Mouse (Mus musculus) neural tube, embryonic 13.5 days (tissue): ENCODE results near the gene Nfatc2. TPM values are rescaled to one million over a fixed set of nuclear protein-coding genes. Genes with fewer than 3 reads are reported as not detected.

Experiments
- ATAC-seq: fragments of 200-750 bp; cut with Nextera tagmentation; 2 replicates; pipeline ENCODE4 v1.8.0; 2017; ENCODE audit warnings: low read depth, mild to moderate bottlenecking, moderate TSS enrichment, moderate library complexity
- H3K27ac ChIP-seq: fragments of 300-500 bp; sonication (generic); replicated peaks from 2 replicates; pipeline ENCODE4 v1.5.1; 2015; ENCODE audit warnings: moderate library complexity, mild to moderate bottlenecking, inconsistent platforms
- H3K27me3 ChIP-seq: fragments of 300-500 bp; sonication (generic); 2 replicates; pipeline ENCODE4 v1.6.1; 2015; ENCODE audit warnings: mild to moderate bottlenecking, inconsistent platforms
- H3K36me3 ChIP-seq: fragments of 300-500 bp; sonication (generic); 2 replicates; pipeline ENCODE4 v1.6.1; 2015; ENCODE audit warnings: mild to moderate bottlenecking, inconsistent platforms
- H3K4me1 ChIP-seq: fragments of 300-500 bp; sonication (generic); replicated peaks from 2 replicates; pipeline ENCODE4 v1.6.1; 2015; ENCODE audit warnings: inconsistent platforms
- H3K4me2 ChIP-seq: fragments of 300-500 bp; sonication (generic); 2 replicates; pipeline ENCODE4 v1.6.1; 2015; ENCODE audit warnings: inconsistent platforms, mild to moderate bottlenecking, moderate library complexity
- H3K4me3 ChIP-seq: fragments of 300-500 bp; sonication (generic); 2 replicates; pipeline ENCODE4 v1.5.1; 2015; ENCODE audit warnings: mild to moderate bottlenecking, inconsistent platforms
- H3K9ac ChIP-seq: fragments of 300-500 bp; sonication (generic); 2 replicates; pipeline ENCODE4 v1.6.1; 2015; ENCODE audit warnings: moderate library complexity, mild to moderate bottlenecking, inconsistent platforms
- H3K9me3 ChIP-seq: fragments of 300-500 bp; sonication (generic); 2 replicates; pipeline ENCODE4 v1.6.1; 2016; ENCODE audit warnings: inconsistent platforms
- WGBS: fragments of 180-500 bp; shearing (Covaris S2); methylation state at CpG from one replicate; pipeline ENCODE4 v1.1.7; 2015; 5-methylcytosine and 5-hydroxymethylcytosine counted together
- polyA plus RNA-seq: library from polyadenylated mRNA; unstranded; fragments of >200 nt; fragmentation: Nextera tagmentation; extraction: Ambion mirVana; gene quantifications from 2 replicates; pipeline ENCODE4 v1.2.1, GENCODE M21; 2015

The Nfatc2 gene
- polyA plus RNA-seq, 1 experiment from 2014 or later, result 1.7 TPM

- Histone ChIP-seq H3K4me1 (peaks cover 48% of the 10 kb centered on the region), H3K4me2 (no peak overlapping the region), H3K4me3 (no peak overlapping the region), H3K36me3 (no peaks in the 10 kb centered on the region), H3K9me3 (no peaks in the 10 kb centered on the region), H3K9ac (0 out of 2 replicates have a peak overlapping the region, but pooled peaks have one; percentile 17), H3K27me3 (peaks cover 24% of the 10 kb centered on the region), H3K27ac (no peak overlapping the region)
- no peak; the same call in 1 of the 2 replicates for ATAC-seq
- WGBS, result 68% methylated on average over 6 of the region's 6 CpGs
Measured at GRCm38 (mm10) chr2:168584857-168585256, 16.6 kb downstream of the Nfatc2 start.

- 0 out of 2 replicates have a peak overlapping the region, but pooled peaks have one; percentile 17 for H3K9ac ChIP-seq
- H3K4me2 ChIP-seq, result no peak overlapping the region
- peaks cover 19% of the 10 kb centered on the region for H3K27me3 ChIP-seq
- 64% methylated on average over 8 of the region's 8 CpGs for WGBS
- no peak for ATAC-seq
- no peak overlapping the region for H3K4me3 ChIP-seq
- no peaks in the 10 kb centered on the region for H3K9me3 ChIP-seq
- H3K4me1 ChIP-seq, result peaks cover 44% of the 10 kb centered on the region
- no peak overlapping the region for H3K27ac ChIP-seq
- H3K36me3 ChIP-seq, result no peaks in the 10 kb centered on the region
Measured at GRCm38 (mm10) chr2:168584408-168584807, 17.0 kb downstream of the Nfatc2 start.

DNA sequence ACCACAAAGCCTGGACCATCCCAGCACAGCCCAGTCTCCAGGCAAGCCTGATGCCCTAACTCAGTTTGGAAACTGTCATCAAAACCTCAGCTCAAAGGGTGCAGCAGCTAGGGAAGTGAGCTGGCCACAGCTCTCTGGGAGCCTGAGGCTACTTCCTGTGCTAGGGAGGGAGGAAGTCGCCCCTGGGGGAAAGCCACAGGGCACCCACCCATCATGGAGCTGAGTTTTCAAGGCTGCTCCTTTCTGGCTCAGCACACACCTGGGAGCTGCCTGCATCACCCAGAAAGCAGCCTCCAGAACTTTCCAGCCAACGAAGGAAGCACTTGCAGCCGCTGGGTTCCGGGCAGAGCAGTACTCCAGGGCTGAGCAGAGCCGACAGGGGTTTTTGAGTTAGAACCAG is 18.4 kb downstream of the Nfatc2 start:
- Histone ChIP-seq H3K9me3 (no peaks in the 10 kb centered on the region), H3K27me3 (peaks cover 10% of the 10 kb centered on the region), H3K4me2 (no peak overlapping the region), H3K27ac (no peak overlapping the region), H3K4me1 (peaks cover 30% of the 10 kb centered on the region), H3K36me3 (no peaks in the 10 kb centered on the region), H3K4me3 (no peak overlapping the region), H3K9ac (no peak overlapping the region)
- ATAC-seq, result no peak
- WGBS, result 87% methylated on average over 5 of the region's 5 CpGs

DNA sequence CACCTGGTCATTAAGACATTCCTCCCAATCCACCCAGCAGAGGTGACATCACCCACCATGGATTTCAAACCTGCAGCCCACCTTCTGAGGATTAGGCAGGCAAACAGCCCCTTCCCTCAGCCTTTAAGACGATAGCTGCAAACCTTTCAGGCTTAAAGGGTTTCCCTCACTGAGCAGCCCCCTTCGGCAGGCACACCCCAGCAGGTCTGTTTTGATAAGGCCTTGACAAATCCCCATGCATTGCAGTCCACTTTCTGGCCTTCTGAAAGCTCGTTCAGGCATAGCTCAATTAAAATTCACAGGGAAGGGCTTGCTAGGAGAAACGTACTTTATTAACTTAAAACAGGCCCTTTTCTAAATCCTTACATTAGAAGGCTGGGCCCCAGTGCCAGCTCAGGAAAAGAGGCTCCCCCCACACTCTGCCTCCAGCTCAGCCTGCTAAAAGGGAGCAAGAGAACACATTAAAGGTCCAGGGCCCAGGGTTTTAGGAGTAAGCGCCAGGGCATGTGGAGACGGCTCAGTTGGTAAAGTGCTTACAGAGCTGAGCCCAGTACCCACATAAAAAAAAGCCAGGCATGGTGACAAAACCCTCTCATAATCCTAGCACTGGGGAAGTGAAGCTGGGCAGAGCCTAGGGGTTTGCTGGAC is 20.1 kb downstream of the Nfatc2 start:
- 58% methylated on average over 6 of the region's 6 CpGs for WGBS
- no peaks in the 10 kb centered on the region for H3K9me3 ChIP-seq
- no peak overlapping the region for H3K9ac ChIP-seq
- peaks cover 2% of the 10 kb centered on the region; the same call in 1 of the 2 replicates for H3K27me3 ChIP-seq
- no peak overlapping the region for H3K4me2 ChIP-seq
- no peak for ATAC-seq
- H3K4me1 ChIP-seq, result peaks cover 26% of the 10 kb centered on the region
- H3K36me3 ChIP-seq, result no peaks in the 10 kb centered on the region
- no peak overlapping the region for H3K27ac ChIP-seq
- H3K4me3 ChIP-seq, result no peak overlapping the region

DNA sequence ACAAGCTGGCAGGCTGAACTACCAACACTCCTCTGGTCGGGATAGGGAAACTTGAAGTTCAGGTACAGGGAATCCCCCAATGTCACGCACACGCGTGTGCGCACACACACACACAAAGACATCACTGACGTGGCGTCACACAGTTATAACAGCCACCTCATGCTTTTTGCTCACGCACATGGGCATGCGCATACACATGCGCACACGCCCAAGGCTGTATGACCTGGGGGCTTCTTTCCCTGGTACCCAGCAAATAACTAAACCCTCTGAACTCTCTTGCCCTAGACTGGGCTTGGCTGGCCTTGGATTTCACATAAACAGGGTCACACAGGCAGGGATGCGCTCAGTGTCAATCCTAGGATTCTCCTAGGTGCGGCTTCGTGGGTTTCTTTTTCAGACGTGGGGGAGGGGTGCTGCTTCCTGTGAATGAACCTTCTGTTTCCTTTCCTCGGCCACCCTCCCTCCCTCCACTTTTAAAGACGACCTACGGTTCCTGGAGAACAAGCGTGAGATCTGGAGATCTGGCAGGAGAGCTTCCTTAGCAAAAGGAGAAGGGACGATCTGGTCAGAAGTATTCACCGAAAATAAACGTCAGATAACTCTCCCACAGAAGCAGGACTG is 21.1 kb downstream of the Nfatc2 start:
- Histone ChIP-seq H3K27ac (no peak overlapping the region), H3K27me3 (peaks cover 2% of the 10 kb centered on the region; the same call in 1 of the 2 replicates), H3K4me3 (no peak overlapping the region), H3K9ac (no peak overlapping the region), H3K4me2 (0 out of 2 replicates have a peak overlapping the region, but pooled peaks have one; percentile 13), H3K9me3 (no peaks in the 10 kb centered on the region), H3K36me3 (no peaks in the 10 kb centered on the region), H3K4me1 (peaks cover 26% of the 10 kb centered on the region)
- WGBS, result 58% methylated on average over 22 of the region's 22 CpGs
- no peak for ATAC-seq

DNA sequence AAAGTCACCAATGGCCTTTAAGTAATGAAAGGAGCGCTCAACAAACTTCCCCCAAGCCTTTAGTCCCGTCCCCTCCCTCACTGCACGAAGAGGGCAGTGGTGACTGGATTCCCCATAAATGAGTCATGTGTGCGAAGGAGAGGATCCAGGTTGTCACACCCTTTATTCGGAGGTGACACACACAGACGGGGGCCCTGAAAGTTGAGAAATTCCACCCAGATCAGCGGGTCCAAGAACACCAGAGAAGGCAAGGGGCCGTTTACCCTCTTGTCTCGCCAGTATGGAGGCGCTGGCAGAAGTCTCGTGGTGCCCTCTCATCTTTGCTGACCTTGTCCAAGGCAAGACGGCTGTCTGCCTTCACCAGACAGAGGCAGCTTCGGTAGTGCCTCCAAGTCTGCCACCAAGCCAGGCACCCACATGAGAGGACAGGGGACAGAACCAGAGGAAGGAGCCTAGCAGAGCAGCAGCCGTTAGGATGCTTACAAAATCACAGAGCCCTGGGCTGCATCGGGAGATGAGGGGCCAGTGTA is 21.8 kb downstream of the Nfatc2 start:
- Histone ChIP-seq H3K36me3 (no peaks in the 10 kb centered on the region), H3K27ac (no peak overlapping the region), H3K4me3 (no peak overlapping the region), H3K4me1 (peaks cover 23% of the 10 kb centered on the region), H3K27me3 (peaks cover 2% of the 10 kb centered on the region; the same call in 1 of the 2 replicates), H3K9me3 (no peaks in the 10 kb centered on the region), H3K4me2 (no peak overlapping the region), H3K9ac (no peak overlapping the region)
- no peak for ATAC-seq
- WGBS, result 83% methylated on average over 15 of the region's 15 CpGs

DNA sequence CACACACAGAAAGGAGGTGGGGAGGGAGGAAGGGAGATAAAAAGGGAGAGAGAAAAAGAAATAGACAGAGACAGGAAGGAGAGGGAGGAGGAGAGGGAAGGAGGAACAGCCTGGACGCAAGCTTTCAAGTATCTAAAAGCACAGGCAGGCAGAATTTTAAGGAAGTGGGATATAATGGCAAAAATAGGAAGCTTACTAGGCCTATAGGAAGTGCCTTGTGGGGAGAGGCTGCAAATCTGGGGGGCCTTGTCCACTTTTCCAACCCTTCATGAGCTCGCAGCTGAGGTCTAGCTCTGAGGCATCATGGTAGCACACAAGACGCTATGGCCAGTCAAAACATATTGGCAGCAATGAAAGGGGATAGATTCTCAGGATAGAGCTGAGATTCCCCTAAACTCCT is 22.3 kb downstream of the Nfatc2 start:
- H3K36me3 ChIP-seq, result no peaks in the 10 kb centered on the region
- ATAC-seq, result no peak

DNA sequence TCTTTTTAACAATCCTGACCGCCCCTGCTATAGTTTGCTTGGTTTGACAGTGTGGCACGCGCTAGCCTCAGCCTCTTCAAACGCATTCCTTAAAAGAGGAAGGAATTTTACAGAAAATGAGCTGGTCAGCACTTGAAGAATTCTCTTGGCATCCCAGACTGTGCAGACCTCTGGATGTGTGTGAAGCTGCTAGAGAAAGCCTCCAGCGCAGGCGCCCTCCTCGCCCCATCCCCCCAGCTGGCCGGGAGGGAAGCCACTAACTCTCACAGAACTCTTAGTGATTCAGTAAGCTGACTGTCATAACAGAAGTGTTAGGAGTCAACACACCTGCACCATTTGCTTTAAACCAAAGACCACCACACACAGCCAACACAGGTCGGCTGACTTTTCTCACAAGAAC is 23.3 kb downstream of the Nfatc2 start:
- Histone ChIP-seq H3K27me3 (peaks cover 2% of the 10 kb centered on the region; the same call in 1 of the 2 replicates), H3K36me3 (no peaks in the 10 kb centered on the region), H3K4me2 (no peak overlapping the region), H3K4me3 (no peak overlapping the region), H3K9me3 (no peaks in the 10 kb centered on the region), H3K9ac (no peak overlapping the region), H3K4me1 (peaks cover 14% of the 10 kb centered on the region), H3K27ac (no peak overlapping the region)
- no peak for ATAC-seq
- WGBS, result 75% methylated on average over 9 of the region's 9 CpGs

More for the DNA sequence above, 22.3 kb downstream of the Nfatc2 start:
- Histone ChIP-seq H3K4me2 (no peak overlapping the region), H3K4me3 (no peak overlapping the region), H3K9me3 (no peaks in the 10 kb centered on the region), H3K4me1 (peaks cover 18% of the 10 kb centered on the region), H3K9ac (no peak overlapping the region), H3K27me3 (peaks cover 2% of the 10 kb centered on the region; the same call in 1 of the 2 replicates), H3K27ac (no peak overlapping the region)
- WGBS, result 85% methylated on average over 3 of the region's 3 CpGs

DNA sequence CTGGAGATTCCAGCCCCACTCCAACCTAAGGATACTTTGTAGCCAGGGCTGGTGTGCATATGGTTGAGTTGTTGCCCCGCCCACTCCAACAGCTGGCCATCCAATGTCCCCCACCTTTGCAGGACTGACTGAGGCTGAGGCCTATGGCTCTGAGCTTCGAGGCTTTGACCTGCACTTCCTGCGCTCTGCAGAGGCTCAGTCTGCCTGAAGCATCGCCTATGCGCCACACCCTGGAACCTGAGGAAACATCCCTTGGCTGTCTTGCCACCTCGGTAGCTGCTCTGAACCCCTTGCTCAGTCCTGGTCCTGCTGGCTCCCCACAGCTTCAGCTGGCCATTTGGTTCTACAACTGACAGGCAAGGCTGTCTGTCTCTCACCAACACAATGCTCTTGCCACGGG is 24.1 kb downstream of the Nfatc2 start:
- Histone ChIP-seq H3K9ac (no peak overlapping the region), H3K27ac (no peak overlapping the region), H3K4me1 (peaks cover 14% of the 10 kb centered on the region), H3K27me3 (peaks cover 2% of the 10 kb centered on the region; the same call in 1 of the 2 replicates), H3K4me3 (no peak overlapping the region), H3K9me3 (no peaks in the 10 kb centered on the region), H3K4me2 (no peak overlapping the region), H3K36me3 (no peaks in the 10 kb centered on the region)
- no peak for ATAC-seq
- 79% methylated on average over 7 of the region's 7 CpGs for WGBS

- 69% methylated on average over 5 of the region's 5 CpGs for WGBS
- H3K4me1 ChIP-seq, result peaks cover 10% of the 10 kb centered on the region
- no peak for ATAC-seq
Measured at GRCm38 (mm10) chr2:168575834-168576233, 25.6 kb downstream of the Nfatc2 start.

DNA sequence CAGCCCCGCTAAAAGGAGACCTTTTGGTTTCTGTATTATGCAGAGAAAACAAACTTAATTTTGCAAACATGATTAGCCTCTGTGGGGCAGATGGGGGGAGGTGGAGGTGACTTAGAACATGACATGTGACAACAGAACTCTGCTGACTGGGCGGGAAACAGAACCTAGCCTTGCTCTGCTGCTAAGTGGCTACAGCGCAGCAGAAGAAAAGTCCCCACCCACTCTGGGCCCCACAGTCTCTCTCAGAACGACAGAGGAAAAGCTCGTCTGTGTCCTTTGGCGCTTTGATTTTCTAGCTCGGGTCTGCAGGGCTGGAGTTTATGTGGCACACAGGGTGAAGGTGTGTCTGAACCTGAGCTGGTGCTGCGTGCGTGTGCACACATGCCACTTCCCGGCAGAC is 26.5 kb downstream of the Nfatc2 start:
- Histone ChIP-seq H3K27ac (no peak overlapping the region), H3K9ac (no peak overlapping the region), H3K4me3 (no peak overlapping the region), H3K4me2 (no peak overlapping the region), H3K27me3 (peaks cover 2% of the 10 kb centered on the region; the same call in 1 of the 2 replicates), H3K36me3 (no peaks in the 10 kb centered on the region), H3K9me3 (no peaks in the 10 kb centered on the region), H3K4me1 (peaks cover 1% of the 10 kb centered on the region; the same call in 1 of the 2 replicates)
- ATAC-seq, result no peak
- 74% methylated on average over 10 of the region's 10 CpGs for WGBS

More at GRCm38 (mm10) chr2:168575834-168576233, 25.6 kb downstream of the Nfatc2 start:
- no peaks in the 10 kb centered on the region for H3K9me3 ChIP-seq
- H3K9ac ChIP-seq, result no peak overlapping the region
- H3K4me3 ChIP-seq, result no peak overlapping the region
- H3K36me3 ChIP-seq, result no peaks in the 10 kb centered on the region
- peaks cover 2% of the 10 kb centered on the region; the same call in 1 of the 2 replicates for H3K27me3 ChIP-seq
- 0 out of 2 replicates have a peak overlapping the region, but pooled peaks have one; percentile 3 for H3K27ac ChIP-seq
- H3K4me2 ChIP-seq, result no peak overlapping the region

- H3K4me2 ChIP-seq, result no peak overlapping the region
- no peak overlapping the region for H3K9ac ChIP-seq
- ATAC-seq, result no peak
- peaks cover 2% of the 10 kb centered on the region; the same call in 1 of the 2 replicates for H3K27me3 ChIP-seq
- H3K4me3 ChIP-seq, result no peak overlapping the region
- WGBS, result 87% methylated on average over 3 of the region's 3 CpGs
- H3K27ac ChIP-seq, result no peak overlapping the region
- H3K4me1 ChIP-seq, result no peaks in the 10 kb centered on the region; the same call in 1 of the 2 replicates
- no peaks in the 10 kb centered on the region for H3K36me3 ChIP-seq
- no peaks in the 10 kb centered on the region for H3K9me3 ChIP-seq
Measured at GRCm38 (mm10) chr2:168573866-168574265, 27.6 kb downstream of the Nfatc2 start.
